Mouse (Mus musculus) R1 (cell line): ENCODE results near the gene Borcs6.

Experiments
- DNase-seq: peaks from one replicate; pipeline ENCODE4 v3.0.0-alpha.2; 2018; ENCODE audit warnings: low read depth, low spot score

Gene Borcs6

DNA sequence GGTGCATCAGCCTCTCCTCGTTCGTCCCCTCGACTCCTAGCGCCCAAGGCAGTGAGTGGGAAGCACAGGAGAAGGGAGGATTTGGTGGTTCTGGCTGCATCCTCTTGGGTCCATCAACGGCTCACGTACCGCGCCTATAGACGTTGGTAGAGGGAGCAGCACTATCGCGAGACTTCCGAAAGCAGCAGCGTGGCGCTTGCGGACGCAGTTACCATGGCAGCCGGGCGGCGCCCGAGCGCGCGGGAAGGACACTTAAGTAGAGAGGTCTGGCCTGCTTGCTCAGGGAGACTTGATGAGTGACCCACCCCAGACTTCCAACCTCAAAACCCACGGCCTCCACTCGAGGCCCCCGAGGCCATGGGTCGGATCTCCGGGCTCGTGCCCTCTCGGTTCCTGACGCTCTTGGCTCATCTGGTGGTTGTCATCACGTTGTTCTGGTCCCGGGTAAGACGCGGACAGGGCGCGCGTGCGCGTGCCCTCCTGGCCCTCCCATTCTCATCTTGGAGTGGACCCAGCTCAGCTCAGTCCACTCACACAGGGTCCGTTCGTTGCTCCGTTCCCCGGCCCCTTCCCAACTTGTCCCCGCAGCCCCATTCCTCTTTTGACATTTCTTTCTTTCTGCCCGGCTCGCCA is 11.2 kb downstream of the Borcs6 start, which contains the start of gene Tmem107:
Gene Tmem107, plus strand, starts transcription at position 217 of the 633 bp plus-strand sequence.
- DNase-seq = peak; percentile 96

DNA sequence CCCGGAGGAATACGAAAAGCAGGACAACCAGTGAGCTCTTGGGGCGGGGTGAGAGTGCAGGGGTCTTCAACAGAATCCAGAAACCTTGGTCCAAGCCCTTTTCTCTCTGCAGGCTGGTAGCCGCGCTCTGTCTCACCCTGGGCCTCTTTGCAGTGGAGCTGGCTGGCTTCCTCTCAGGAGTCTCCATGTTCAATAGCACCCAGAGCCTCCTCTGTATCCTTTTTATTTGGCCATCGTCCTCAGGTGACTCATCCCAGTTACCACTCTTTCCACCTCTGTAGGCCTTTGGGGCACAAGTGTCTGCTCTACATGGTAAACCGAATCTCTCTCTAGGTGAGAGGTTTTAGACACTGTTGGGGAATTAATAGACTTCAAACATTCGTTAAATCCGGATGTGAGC is 11.7 kb downstream of the Borcs6 start:
- DNase-seq = no peak

DNA sequence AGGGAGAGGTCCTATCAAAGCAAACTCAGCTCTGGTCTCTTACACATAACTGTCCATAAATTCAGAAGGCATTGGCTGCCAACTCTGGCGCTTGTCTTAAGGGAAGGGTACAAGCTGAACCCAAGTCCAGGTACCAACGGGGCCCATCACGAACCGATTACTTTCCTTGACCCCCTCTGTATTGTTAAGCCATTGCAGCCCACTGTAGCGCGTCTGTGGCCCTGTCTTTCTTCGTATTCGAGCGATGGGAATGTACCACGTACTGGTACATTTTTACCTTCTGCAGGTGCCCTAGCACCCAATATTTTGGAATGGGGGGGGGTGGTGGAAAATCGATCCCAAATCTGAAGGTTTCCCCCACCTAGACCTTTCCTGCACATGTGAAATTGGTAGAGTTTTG is 12.7 kb downstream of the Borcs6 start:
- no peak for DNase-seq

DNA sequence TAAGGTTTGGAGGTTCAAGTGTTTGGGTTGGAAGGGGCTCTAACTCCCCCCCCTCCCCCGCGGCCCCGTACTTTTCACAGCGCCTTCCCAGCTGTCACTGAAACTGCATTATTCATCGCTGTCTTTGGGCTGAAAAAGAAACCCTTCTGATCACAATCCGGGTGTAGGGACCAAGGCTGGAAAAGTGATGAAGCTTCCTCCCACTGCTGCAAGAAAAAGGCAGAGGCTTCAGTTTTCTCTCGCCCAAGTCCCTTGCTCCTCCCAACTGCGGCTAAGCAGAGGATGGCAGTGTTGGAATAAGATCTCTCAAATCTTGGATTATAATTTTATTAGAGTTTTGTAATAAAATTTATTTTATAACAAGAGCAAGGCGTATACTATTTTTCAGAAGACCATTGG is 13.1 kb downstream of the Borcs6 start:
- no peak for DNase-seq

DNA sequence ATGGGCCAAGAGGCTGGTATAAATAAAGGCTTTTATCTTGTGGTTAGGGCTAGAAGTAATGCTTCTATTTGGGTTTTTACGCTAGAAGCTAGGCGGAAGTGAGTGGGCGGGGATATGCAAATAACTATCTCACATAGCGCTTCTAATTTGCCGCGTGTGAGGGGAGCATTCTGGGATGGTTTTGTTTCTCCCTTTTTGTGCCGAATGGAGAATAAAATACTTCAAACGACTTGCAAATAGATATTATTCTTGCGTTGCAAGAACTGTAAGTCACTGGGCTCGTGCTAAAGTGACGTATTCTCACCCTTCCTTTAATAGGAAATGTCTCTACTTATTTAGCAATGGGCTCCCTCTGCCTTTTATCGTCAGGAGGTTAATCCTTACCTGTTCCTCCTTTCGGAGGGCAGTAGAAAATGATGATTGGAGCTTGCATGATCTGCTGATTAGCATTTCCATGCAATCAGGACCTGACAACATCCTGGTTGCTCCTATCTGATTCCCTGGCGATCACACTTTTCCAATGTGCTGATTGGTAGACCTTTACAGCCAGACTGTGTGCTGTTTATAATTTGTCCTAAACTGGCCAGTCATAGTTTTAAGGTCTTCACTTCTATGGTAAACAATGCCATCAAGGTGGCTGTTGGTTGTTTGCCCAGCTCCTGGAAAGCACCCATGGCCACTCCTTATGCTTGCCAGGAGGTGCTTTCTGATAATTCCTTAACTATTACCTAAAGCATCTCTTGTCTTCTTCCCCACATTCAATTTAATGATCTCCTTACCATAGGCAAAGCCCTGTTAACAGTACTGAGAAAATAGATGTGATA is 13.8 kb downstream of the Borcs6 start:
- DNase-seq = peak; percentile 99

DNA sequence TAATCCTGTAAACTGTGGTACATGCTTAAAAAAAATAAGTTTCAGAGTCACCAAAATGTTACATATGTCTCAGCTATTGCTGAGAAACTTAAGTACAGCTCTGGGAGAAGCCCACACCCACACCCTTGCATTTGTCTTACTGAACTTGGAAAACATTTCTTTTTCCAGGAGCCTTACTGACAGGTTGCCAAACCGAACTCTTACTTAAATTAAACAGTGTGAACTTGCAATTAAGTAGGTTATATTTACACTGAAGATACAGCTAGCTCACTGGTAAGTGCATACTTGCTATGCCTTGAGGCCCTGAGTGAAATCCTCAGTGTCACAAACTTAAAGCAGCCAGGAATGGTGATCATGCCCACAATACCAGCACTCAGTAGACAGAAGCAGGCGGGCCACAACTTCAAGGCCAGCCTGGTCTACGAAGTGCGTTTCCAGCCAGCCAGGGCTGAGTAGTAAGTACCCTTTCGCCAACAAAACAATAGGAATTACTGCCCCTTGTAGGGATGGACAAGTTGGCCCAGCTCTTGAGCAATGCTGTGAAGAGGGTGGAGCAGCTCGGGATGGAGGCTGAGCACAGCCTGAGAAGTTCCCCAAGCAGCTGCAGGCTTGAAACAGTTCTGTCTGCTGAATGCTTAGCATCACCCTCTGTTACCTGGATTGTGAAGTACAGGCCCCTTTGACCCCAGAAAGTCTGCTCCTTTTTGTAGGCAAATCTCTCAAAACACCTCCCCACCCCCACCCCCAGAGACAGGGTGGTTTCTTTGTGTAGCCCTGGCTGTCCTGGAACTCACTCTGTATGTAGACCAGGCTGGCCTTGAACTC is 14.6 kb downstream of the Borcs6 start:
- no peak for DNase-seq

DNA sequence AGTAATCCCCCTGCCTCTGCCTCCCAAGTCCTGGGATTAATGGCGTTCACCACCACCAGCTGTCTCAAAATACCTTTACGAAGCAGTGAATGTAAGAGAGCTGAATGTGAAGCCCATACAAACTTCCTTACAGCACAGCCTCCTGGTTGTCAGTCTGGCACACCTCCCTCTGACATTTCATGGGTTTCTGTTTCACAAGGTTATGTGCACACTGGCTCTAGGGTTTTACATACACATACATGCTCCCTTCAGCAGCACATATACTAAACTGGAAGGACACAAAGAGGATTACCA is 15.2 kb downstream of the Borcs6 start:
- no peak for DNase-seq

DNA sequence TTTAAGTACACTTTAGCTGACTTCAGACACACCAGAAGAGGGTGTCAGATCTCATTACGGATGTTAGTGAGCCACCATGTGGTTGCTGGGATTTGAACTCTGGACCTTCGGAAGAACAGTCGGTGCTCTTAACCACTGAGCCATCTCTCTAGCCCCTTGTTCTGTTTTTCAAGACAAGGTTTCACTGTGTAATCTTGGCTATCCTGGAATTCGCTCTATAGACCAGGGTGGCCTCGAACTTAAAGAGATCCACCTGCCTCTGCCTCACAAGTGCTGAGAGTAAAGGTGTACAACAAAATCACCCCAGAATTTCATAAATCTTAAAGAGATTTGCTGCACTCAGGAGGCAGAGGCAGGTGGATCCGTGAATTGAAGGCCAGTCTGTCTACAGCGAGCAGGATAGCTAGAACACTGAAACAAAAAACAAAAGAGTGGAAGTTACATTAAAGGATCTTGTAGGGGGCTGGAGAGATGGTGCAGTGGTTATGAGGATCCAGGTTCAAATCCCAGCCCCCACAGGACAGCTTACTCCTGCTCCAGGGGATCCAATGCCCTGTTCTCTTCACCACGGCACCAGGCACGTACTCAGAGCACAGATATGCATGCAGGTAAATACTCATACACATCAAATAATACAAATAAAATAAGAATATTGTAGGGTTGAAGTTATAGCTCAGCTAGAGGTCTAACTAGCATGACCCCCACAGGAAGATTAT is 16.4 kb downstream of the Borcs6 start:
- DNase-seq = peak; percentile 89

DNA sequence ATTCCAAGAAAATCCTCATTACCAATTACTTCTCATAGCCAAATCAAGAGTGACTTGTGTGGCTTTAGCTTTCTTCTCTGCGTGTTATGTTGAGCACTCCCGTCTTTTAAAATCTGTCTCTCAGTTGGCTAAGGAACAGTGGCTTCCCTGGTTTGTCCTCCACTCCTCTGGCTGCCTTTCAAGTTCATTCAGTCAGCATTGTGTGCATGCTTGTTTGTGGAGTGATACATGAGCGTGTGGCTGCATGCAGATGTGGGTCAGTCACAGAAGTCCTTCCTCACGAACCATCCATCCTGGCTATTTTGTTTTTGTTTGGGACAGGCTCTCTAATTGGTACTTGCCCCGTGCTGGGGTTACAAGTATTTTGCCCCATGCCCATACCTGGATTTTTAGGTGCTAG is 17.1 kb downstream of the Borcs6 start:
- no peak for DNase-seq

DNA sequence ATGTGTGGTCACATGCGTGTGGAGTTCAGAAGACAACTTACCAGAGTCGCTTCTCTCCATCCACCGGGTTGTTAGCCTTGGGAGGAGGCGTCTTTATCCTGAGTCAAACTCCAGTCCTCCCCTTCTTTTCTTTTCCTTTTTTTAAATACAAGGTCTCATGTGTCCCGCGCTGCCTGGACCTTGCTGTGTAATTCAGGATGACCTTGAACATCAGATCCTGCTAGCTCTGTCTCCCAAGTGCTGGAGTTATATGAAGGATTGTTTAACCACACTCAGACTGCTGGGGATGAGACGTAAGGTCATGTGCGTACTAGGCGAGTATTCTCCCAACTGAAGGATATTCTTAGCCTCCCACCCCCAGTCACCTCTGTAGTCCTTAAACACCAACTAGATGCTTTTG is 17.8 kb downstream of the Borcs6 start:
- no peak for DNase-seq

DNA sequence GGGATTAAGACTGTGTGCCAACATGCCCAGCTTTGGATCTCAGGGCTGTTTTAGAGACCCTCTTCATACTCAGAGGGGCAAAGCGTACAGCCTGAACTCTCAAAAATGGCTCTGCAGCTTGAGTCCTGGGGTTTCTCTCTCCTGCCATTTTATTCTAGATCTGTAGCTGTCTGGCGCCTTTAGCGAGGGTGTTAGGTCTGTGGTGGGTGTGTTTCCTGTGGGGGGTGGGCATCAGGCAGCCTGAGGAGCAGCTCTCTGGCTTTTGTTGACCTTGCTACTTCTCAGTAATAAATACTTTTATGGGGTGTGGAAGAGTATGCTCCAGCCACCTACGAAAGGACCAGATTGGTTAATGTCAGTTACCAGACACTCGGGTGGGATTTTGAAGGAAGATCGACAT is 18.5 kb downstream of the Borcs6 start:
- no peak for DNase-seq

DNA sequence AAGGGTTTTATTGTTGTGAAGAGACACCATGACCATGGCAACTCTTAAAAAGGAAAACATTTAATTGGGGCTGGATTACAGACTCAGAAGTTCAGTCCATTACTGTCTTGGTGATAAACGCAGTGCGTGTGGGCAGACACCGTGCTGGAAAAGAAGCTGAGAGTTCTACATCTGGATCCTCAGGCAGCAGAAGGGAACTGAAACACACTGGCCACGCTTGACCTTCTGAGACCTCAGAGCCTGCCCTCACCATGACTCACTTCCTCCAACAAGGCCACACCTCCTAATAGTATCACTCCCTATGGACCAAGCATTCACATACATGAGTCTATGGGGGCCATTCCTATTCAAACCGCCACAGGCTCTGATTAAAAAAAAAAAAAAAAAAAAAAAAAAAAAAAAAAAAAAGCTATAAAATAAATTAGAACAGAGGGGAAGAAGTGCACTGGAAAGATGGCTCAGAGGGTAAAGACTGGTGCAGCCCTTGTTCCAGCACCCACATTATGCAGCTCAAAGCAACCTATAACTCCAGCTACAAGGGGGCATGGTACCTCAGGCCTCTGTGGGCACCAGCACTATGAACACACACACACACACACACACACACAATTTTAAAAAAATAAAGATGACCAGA is 19.4 kb downstream of the Borcs6 start:
- DNase-seq = no peak

DNA sequence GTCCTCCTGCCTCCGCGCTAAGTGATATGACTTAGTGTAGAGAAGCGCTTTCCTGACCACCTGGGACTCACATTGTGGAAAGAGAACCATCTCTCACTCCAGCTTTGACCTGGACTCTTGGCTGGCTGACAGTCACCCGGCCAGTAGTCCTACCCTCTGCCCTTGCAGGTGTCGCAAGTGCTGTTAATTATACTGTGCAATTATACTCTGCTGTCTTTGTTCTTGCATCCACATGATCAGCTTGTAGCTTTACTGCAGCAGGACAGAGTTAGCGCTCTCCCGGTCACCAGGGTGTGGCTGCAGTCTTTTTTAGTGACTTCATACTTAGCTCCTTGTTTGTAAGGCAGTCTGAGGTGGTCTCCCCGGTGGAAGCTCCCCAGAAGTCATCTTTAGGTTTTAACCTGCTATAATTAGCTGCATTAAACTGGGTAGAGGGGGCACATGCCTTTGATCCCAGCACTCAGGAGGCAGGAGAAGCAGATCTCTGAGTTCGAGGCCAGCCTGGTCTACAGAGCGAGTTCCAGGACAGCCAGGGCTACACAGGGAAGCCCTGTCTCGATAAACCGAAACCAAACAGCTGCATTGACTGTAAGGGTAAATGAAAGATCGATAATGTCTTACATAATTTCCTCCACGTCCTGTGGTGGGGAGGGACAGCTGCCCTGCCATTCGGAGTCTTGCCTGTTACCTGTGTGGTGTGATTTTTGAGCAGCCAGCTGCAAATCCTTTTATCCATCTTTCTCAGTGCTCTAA is 20.8 kb downstream of the Borcs6 start:
- no peak for DNase-seq

DNA sequence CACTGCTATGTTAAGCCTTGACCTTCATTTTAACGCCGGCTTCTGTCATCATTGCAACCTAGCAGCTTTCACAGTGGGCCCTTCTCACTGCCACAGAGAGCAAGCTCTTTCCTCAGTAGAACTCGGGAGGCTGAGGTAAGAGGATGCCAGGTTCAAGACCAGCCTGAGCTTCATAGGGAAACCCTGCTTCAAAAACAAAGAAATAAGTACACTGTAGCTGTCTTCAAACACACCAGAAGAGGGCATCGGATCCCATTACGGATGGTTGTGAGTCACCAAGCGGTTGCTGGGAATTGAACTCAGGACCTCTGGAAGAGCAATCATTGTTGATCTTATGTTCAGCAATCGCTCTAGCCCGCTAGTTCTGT is 21.3 kb downstream of the Borcs6 start:
- DNase-seq = peak; percentile 65

DNA sequence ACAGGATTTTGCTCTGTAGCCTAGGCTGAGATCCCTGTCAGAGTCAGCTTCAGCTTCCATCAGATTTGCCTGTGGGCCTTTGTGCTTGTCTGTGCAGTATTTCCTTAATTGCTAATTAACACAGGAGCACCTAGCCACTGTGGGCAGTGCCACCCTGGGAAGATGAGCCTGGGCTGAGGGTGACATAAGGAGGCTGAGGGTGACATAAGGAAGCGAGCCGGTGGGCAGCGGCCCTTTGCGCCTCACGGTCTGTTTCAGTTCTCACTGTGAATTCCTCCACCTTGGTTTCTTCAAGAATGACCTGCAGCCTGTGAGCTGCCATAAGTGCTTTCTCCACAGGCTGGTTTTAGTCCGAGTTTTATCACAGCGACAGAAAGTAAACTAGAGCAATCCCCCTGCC is 22.1 kb downstream of the Borcs6 start:
- DNase-seq = no peak

DNA sequence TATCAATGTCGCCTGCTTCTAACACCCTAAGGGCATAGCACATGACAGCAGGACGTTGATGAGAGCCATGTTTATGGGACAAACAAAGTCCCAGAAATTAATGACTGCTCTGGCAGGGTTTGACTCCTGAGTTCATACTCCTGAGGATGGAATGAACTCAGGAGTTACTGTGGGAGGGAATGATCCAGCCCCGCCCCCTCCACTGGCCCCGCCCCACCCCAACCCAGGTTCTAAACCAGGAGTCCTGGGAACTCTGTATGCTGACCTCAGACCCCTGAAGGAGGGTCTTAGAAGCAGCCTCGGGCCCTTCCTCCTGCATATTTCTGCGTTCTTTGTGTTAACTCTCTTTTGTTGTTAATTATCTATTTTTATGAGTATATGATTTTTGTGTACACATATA is 26.1 kb downstream of the Borcs6 start:
- DNase-seq = peak; percentile 58

DNA sequence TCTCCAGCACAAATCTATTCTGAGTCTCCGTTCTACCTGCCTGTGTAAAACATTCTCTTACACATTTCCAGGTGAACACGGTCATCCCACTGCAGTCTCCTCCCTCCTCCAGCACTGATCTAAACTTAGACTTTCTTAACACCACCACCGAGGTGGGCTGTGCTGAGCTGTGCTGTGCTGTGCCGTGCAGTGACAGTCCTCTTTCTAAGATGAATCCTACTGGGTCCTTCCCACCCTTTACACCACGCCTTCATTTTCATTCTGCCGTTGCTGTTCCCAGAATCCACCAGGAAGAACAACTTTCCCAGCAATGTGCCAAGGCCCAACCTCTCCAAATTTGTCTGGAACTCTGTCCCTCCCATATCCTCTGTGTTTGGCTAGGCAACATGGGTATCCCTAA is 26.9 kb downstream of the Borcs6 start:
- no peak for DNase-seq

DNA sequence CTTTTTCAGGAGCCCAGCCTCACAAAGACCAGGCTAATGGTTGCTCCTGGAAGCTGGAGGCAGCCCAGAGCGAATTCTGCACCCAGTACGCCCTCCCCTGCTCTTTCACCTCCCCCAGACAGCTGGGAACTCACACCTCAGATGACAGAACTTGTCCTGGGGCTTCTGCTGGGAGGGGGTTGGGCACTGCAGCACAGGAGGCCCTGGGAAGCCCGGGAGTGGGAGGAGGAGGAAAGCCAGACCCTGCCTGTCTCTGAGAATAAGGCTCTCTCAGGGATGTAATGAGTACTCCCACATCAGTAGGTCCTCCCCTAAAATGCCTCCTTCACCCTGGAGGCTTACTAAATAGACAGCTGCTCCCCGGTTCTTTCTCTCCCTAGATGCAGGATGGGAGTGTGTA is 27.6 kb downstream of the Borcs6 start:
- DNase-seq = no peak

DNA sequence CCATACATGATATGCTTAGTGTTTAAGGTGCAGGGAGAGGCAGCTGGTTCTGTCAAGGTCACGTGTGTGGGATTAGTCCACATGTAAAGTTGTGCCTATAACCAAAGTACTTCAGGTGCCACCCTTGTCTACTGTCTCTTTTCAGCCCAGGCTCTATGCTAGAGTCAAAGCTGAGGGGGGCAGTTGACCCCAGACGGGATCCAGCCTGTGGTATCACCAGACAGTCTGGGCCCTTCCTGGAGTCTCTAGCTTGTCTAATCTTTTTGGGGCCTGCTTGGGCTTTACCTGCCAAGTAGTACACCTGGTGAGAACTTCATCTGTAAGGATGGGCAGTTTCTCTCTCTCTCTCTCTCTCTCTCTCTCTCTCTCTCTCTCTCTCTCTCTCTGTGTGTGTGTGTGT is 28.1 kb downstream of the Borcs6 start:
- no peak for DNase-seq

DNA sequence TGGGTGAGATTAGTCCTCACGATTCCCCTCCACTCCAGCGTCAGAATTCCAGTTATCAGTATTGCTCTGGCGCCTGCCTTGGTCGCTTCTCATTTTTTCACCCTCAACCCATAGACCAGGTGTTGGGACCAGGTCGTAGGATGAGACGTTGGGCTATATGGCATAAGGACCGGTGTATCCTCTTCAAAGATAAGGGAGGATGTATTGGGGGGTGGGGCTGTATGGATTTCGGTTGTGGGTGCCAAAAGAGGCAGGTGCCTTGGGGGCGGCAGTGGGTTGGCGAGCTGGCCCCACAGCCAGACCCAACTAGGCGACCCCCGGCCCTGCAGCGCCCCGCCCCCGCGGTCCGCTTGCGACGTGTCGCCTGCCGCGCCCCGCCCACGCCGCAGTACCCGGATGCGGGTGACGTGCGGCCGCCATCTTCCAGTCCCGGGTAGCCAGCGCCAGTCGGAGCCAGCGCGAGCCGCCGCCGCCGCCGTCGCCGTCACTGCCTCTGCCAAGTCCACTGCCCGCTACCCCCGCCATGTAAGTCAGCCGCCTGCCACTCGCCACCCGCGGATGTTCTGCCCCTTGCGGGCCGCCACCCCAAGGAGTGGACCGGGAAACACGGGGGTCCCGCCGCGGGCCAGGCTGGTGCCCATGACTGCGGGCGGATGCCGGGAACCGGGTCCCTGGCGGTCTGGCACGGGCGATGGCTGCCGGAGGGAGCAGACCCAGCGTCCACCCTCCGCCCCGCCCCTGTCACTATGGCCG is 28.8 kb downstream of the Borcs6 start, which contains the start of gene Vamp2:
Gene Vamp2, plus strand, starts transcription at position 388 of the 753 bp plus-strand sequence.
- DNase-seq = peak; percentile 85
